Mouse (Mus musculus) cerebellum, postnatal 25 days (tissue): ENCODE measurements around the gene Dxo.

ENCODE experiments used
- DNase-seq, 2 experiments: peaks; one replicate each; pipeline ENCODE4 v3.0.0; 2021; ENCODE audit warnings: mixed read lengths in 2 of 2

Dxo gene

GRCm38 (mm10) chr17:34836155-34836855 lies 514 bp upstream of the Dxo start:
- DNase-seq, result no peak

- peak in 1 of 2 experiments; percentile 39 for DNase-seq
Measured at GRCm38 (mm10) chr17:34837464-34838324, 875 bp downstream of the Dxo start.

GRCm38 (mm10) chr17:34838785-34839184 lies 2.0 kb downstream of the Dxo start:
- DNase-seq, result no peak

GRCm38 (mm10) chr17:34840736-34841307 lies 4.0 kb downstream of the Dxo start:
- no peak for DNase-seq

- DNase-seq, result no peak
Measured at GRCm38 (mm10) chr17:34844884-34845283, 8.1 kb downstream of the Dxo start.

- DNase-seq, result peak in 1 of 2 experiments; percentile 2
Measured at GRCm38 (mm10) chr17:34847192-34847591, 10.4 kb downstream of the Dxo start.

- DNase-seq, result peak in 1 of 2 experiments; percentile 2
Measured at GRCm38 (mm10) chr17:34847615-34848014, 10.8 kb downstream of the Dxo start.

GRCm38 (mm10) chr17:34849722-34850516 lies 13.1 kb downstream of the Dxo start, which contains the start of the genes Skiv2l and Nelfe:
Gene Skiv2l, minus strand, starts transcription at chr17:34850210.
Gene Nelfe, plus strand, starts transcription at chr17:34850391.
- peak; percentile 98 to 99 for DNase-seq

- DNase-seq, result no peak
Measured at GRCm38 (mm10) chr17:34850517-34851125, 13.8 kb downstream of the Dxo start.

- DNase-seq, result no peak
Measured at GRCm38 (mm10) chr17:34853511-34853910, 16.7 kb downstream of the Dxo start.

- no peak for DNase-seq
Measured at GRCm38 (mm10) chr17:34854761-34855160, 17.9 kb downstream of the Dxo start.

GRCm38 (mm10) chr17:34855825-34856224 lies 19.0 kb downstream of the Dxo start:
- DNase-seq, result peak; percentile 38 to 66

- DNase-seq, result no peak
Measured at GRCm38 (mm10) chr17:34858670-34859069, 21.9 kb downstream of the Dxo start.

GRCm38 (mm10) chr17:34860514-34860913 lies 23.7 kb downstream of the Dxo start:
- no peak for DNase-seq

GRCm38 (mm10) chr17:34861704-34862415 lies 25.0 kb downstream of the Dxo start:
- no peak for DNase-seq

GRCm38 (mm10) chr17:34862416-34863081 lies 25.7 kb downstream of the Dxo start, which contains the start of gene Cfb:
Gene Cfb, minus strand, starts transcription at chr17:34862518.
- DNase-seq, result no peak

GRCm38 (mm10) chr17:34865981-34866380 lies 29.2 kb downstream of the Dxo start:
- DNase-seq, result no peak

- no peak for DNase-seq
Measured at GRCm38 (mm10) chr17:34874321-34874720, 37.5 kb downstream of the Dxo start.

- no peak for DNase-seq
Measured at GRCm38 (mm10) chr17:34879336-34879879, 42.6 kb downstream of the Dxo start, which contains the start of gene Zbtb12. Gene Zbtb12, plus strand, starts transcription at chr17:34879483.

- no peak for DNase-seq
Measured at GRCm38 (mm10) chr17:34881166-34881565, 44.3 kb downstream of the Dxo start.
